Mouse (Mus musculus) lung, postnatal 0 days (tissue): ENCODE results near the gene Fam120a.

Source experiments
- CTCF ChIP-seq: IDR thresholded peaks from 2 replicates; pipeline ENCODE4 v1.5.1; 2016; ENCODE audit warnings: antibody characterized with exemption, mild to moderate bottlenecking
- EP300 ChIP-seq: IDR thresholded peaks from 2 replicates; pipeline ENCODE4 v1.6.1; 2016; ENCODE audit warnings: antibody characterized with exemption, mild to moderate bottlenecking, control low read depth

DNA sequence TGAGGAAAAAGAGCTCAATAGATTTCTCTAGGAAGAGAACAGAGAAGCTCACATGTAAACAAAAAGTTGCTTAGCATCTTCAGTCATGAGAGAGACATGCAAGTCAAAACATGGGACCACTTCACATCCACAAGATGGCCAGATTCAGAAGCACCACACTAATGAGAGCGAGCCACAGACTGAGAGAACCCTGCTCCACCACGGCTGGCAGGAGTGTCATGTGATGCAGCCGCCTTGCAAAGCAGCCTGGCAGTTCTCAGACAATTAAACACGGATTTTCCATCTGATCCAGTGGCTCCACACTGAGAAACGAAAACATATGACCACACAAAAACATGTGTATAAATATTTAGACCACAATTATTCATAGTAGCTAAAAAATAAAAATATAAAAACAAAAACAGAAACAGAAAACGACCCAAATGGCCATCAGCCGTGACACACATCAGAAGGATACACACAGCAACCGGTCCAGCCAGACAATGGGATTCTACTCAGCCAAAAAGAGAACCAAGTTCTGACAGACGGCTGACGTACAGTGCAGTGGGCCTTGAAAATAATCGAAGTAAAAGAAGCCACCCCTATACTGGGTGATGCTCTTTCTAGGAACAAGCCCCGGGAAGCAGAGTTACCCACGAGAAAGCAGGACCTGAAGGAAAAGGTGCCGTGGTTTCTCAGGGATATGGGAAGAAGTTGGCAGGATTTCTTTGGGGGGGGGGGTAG, 137.1 kb downstream of the Fam120a start:
- no peak for TF ChIP-seq CTCF
- no peak for TF ChIP-seq EP300
